Mouse (Mus musculus): ENCODE measurements around the gene Fam102b.

GRCm38 (mm10) chr3:108940996-108941395 is 86.4 kb downstream of the Fam102b start:
- TF ChIP-seq EP300 (optimal IDR thresholded peaks at IDR 0.05) (no peak), CTCF (IDR thresholded peaks at IDR 0.05; ENCODE audit: low read depth) (no peak)
